Mouse (Mus musculus): ENCODE measurements at regions not wholly inside any gene's neighbourhood (a gene's known extent, or its start where the extent isn't known, plus 50 kb on each side); places are given as distances from the start of the nearest gene placed in this dataset.

- DNase-seq (ENCODE audit: low read depth, low spot score), result no peak
Observed at GRCm38 (mm10) chr15:95714408-95714807, 58.6 kb upstream of the Dbx2 start.

DNA sequence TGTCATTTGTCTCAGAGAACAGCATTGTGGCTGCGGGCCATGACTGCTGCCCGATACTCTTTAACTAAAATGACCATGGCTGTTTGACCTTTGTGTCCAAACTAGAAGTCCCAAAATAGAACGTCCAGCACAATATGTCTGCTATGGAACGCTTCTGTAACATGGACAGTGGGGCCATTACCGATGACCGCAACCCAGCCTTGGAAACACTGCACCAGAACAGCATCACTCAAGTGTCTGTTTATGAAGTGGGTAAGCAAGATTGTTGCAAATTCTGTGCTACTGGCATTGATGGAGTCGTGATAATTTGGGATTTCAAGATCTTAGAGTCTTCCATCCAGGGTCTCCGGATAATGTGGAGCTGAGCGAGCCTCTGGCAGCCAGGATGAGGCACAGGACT lies 60.2 kb upstream of the Dbx2 start:
- DNase-seq (ENCODE audit: low read depth, low spot score), result no peak

GRCm38 (mm10) chr15:95723699-95724098 lies 66.9 kb upstream of the Ano6 start:
- DNase-seq (ENCODE audit: low read depth, low spot score), result peak; percentile 32

GRCm38 (mm10) chr15:95725866-95726265 lies 64.8 kb upstream of the Ano6 start:
- peak; percentile 44 for DNase-seq (ENCODE audit: low read depth, low spot score)

GRCm38 (mm10) chr15:95726516-95726915 lies 64.1 kb upstream of the Ano6 start:
- DNase-seq (ENCODE audit: low read depth, low spot score), result no peak

DNA sequence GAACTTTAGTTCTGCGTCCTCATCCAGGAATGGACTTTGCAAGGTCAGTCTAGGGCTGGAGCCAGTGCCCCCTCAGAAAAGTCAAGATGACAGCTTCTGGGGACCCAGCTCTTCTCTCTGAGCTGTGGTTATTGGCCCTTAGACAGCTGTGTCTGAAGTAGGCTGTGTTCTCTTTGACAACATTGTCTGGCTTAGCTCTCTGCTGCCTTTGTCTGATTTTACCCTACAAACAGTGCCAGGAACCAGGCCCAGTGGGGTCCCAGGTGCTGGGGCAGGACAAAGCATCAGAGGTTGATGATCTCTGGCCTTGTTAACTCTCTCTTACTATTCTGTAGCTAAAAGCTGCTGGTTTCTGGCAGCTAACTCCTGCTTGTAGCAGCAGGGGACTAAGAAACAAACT lies 54.9 kb upstream of the Ano6 start:
- DNase-seq (ENCODE audit: low read depth, low spot score), result no peak

Measured in CD4-positive helper T cell, adult 2 months (primary cell).